Mouse (Mus musculus) ES-Bruce4 (cell line): ENCODE measurements around the gene Gm9857. TPM values are rescaled to one million over a fixed set of nuclear protein-coding genes. Genes with fewer than 3 reads are reported as not detected.

Source experiments
- H3K27ac ChIP-seq: 2 replicates; pipeline ENCODE4 v1.5.1; 2012; ENCODE audit warnings: low read length, inconsistent platforms; ENCODE audit not compliant: insufficient read depth
- H3K27me3 ChIP-seq: 2 replicates; pipeline ENCODE4 v1.6.1; 2012; ENCODE audit warnings: mild to moderate bottlenecking, low read length, inconsistent platforms; ENCODE audit not compliant: control insufficient read depth, poor library complexity, insufficient read depth, severe bottlenecking
- H3K36me3 ChIP-seq: 2 replicates; pipeline ENCODE4 v1.6.1; 2012; ENCODE audit warnings: inconsistent platforms, mild to moderate bottlenecking, low read length, moderate library complexity; ENCODE audit not compliant: control insufficient read depth, poor library complexity, insufficient read depth, severe bottlenecking
- H3K4me1 ChIP-seq: one replicate; pipeline ENCODE4 v1.8.1; 2011; ENCODE audit warnings: low read length; ENCODE audit not compliant: control insufficient read depth, insufficient read depth
- H3K4me3 ChIP-seq: 2 replicates; pipeline ENCODE4 v1.5.1; 2011; ENCODE audit warnings: low read depth, mild to moderate bottlenecking, low read length
- H3K9ac ChIP-seq: 2 replicates; pipeline ENCODE4 v1.6.1; 2012; ENCODE audit warnings: low read depth, mild to moderate bottlenecking, inconsistent platforms; ENCODE audit not compliant: poor library complexity, severe bottlenecking
- H3K9me3 ChIP-seq: replicated peaks from 2 replicates; pipeline ENCODE4 v1.6.1; 2012; ENCODE audit warnings: mild to moderate bottlenecking, low read length, inconsistent platforms; ENCODE audit not compliant: control insufficient read depth, poor library complexity, insufficient read depth, severe bottlenecking
- CTCF ChIP-seq: IDR thresholded peaks from one replicate; pipeline ENCODE4 v1.8.1; 2011; ENCODE audit warnings: low read depth, low read length
- EP300 ChIP-seq: IDR thresholded peaks from 2 replicates; pipeline ENCODE4 v1.6.1; 2011; ENCODE audit warnings: low read depth, low read length; ENCODE audit not compliant: insufficient read depth
- POLR2A ChIP-seq: IDR thresholded peaks from one replicate; pipeline ENCODE4 v1.8.1; 2011; ENCODE audit warnings: low read length; ENCODE audit not compliant: insufficient read depth
- polyA plus RNA-seq: library from polyadenylated mRNA; stranded (reverse); fragments of >200 nt; gene quantifications from 2 replicates; pipeline ENCODE4 v1.2.4, GENCODE M21; 2011; ENCODE audit warnings: low read depth; ENCODE audit not compliant: missing spikeins, insufficient read depth, insufficient read length

Gm9857 gene
- polyA plus RNA-seq: not detected in 2 replicates

- no peak within 1 kb of the TSS for H3K27ac ChIP-seq
Measured at GRCm38 (mm10) chr3:108940001-108940633, at the start of gene Gm9857. Gene Gm9857 (minus strand): TSS chr3:108940445.

GRCm38 (mm10) chr3:108987009-108987659 is 46.9 kb upstream of the Gm9857 start:
- Histone ChIP-seq H3K27me3 (no peaks in the 10 kb centered on the region), H3K4me3 (no peak overlapping the region), H3K36me3 (no peaks in the 10 kb centered on the region), H3K9me3 (no peaks in the 10 kb centered on the region), H3K27ac (no peak overlapping the region), H3K4me1 (no peaks in the 10 kb centered on the region), H3K9ac (no peak overlapping the region)
- TF ChIP-seq EP300 (no peak), CTCF (no peak), POLR2A (no peak)

More at GRCm38 (mm10) chr3:108940001-108940633, at the start of gene Gm9857:
- peaks cover 11% of the 10 kb centered on the region for H3K27me3 ChIP-seq
- no peaks in the 10 kb centered on the region for H3K4me1 ChIP-seq
- no peaks in the 10 kb centered on the region for H3K36me3 ChIP-seq
- H3K9me3 ChIP-seq: peaks cover 14% of the 10 kb centered on the region
- peak within 1 kb of the TSS; percentile 11 for H3K4me3 ChIP-seq
- H3K9ac ChIP-seq: no peak within 1 kb of the TSS
- TF ChIP-seq CTCF (no peak), POLR2A (no peak), EP300 (no peak)

- H3K9ac ChIP-seq: no peak overlapping the region
- H3K9me3 ChIP-seq: no peaks in the 10 kb centered on the region
- H3K4me3 ChIP-seq: no peak overlapping the region
- TF ChIP-seq CTCF (no peak), POLR2A (no peak), EP300 (no peak)
- H3K27me3 ChIP-seq: no peaks in the 10 kb centered on the region
- H3K36me3 ChIP-seq: no peaks in the 10 kb centered on the region
- H3K4me1 ChIP-seq: no peaks in the 10 kb centered on the region
- no peak overlapping the region for H3K27ac ChIP-seq
Measured at GRCm38 (mm10) chr3:108986534-108986933, 46.3 kb upstream of the Gm9857 start.

- Histone ChIP-seq H3K27ac (no peak overlapping the region), H3K4me3 (no peak overlapping the region), H3K36me3 (no peaks in the 10 kb centered on the region), H3K27me3 (no peaks in the 10 kb centered on the region), H3K9ac (no peak overlapping the region), H3K4me1 (no peaks in the 10 kb centered on the region), H3K9me3 (no peaks in the 10 kb centered on the region)
- TF ChIP-seq POLR2A (no peak), CTCF (no peak), EP300 (no peak)
Measured at GRCm38 (mm10) chr3:108983989-108984388, 43.7 kb upstream of the Gm9857 start.

- H3K4me3 ChIP-seq: no peak overlapping the region
- H3K27me3 ChIP-seq: no peaks in the 10 kb centered on the region
- TF ChIP-seq CTCF (no peak), EP300 (no peak), POLR2A (no peak)
- H3K27ac ChIP-seq: no peak overlapping the region
- no peaks in the 10 kb centered on the region for H3K4me1 ChIP-seq
- no peak overlapping the region for H3K9ac ChIP-seq
- H3K9me3 ChIP-seq: no peaks in the 10 kb centered on the region; the same call in 1 of the 2 replicates
- no peaks in the 10 kb centered on the region for H3K36me3 ChIP-seq
Measured at GRCm38 (mm10) chr3:108981946-108982345, 41.7 kb upstream of the Gm9857 start.
